Mouse (Mus musculus) A20 (cell line): Measurements from ENCODE around the gene Vamp5.

Source experiments
- DNase-seq: peaks from one replicate; pipeline ENCODE4 v3.0.0-alpha.2; 2011; ENCODE audit warnings: low read depth, low spot score

Vamp5 gene

GRCm38 (mm10) chr6:72380131-72380770 is at the start of gene Vamp5:
Gene Vamp5, minus strand, starts transcription at chr6:72380468.
- peak; percentile 79 for DNase-seq

- no peak for DNase-seq
These were observed 49.0 kb upstream of the Vamp5 start for GRCm38 (mm10) chr6:72429061-72429842.

- DNase-seq, result peak; percentile 54
These were observed 47.8 kb upstream of the Vamp5 start for GRCm38 (mm10) chr6:72428036-72428435.

GRCm38 (mm10) chr6:72425646-72426045 is 45.4 kb upstream of the Vamp5 start:
- no peak for DNase-seq

- no peak for DNase-seq
These were observed 40.6 kb upstream of the Vamp5 start for GRCm38 (mm10) chr6:72420901-72421300.

- DNase-seq, result no peak
These were observed 39.5 kb upstream of the Vamp5 start for GRCm38 (mm10) chr6:72419806-72420205.

GRCm38 (mm10) chr6:72418279-72418678 is 38.0 kb upstream of the Vamp5 start:
- DNase-seq, result no peak

- DNase-seq, result no peak
These were observed 35.9 kb upstream of the Vamp5 start for GRCm38 (mm10) chr6:72415964-72416772.

- DNase-seq, result no peak
These were observed 34.9 kb upstream of the Vamp5 start for GRCm38 (mm10) chr6:72415181-72415580.

- DNase-seq, result peak; percentile 91
These were observed 33.9 kb upstream of the Vamp5 start, which contains the start of gene Ggcx for GRCm38 (mm10) chr6:72414076-72414756. Gene Ggcx, plus strand, starts transcription at chr6:72414308.

- peak; percentile 51 for DNase-seq
These were observed 30.2 kb upstream of the Vamp5 start for GRCm38 (mm10) chr6:72410518-72410917.

GRCm38 (mm10) chr6:72410003-72410402 is 29.7 kb upstream of the Vamp5 start:
- DNase-seq, result peak; percentile 29

GRCm38 (mm10) chr6:72409567-72409966 is 29.3 kb upstream of the Vamp5 start:
- peak; percentile 45 for DNase-seq

GRCm38 (mm10) chr6:72407119-72407518 is 26.9 kb upstream of the Vamp5 start:
- peak; percentile 77 for DNase-seq

GRCm38 (mm10) chr6:72405356-72405755 is 25.1 kb upstream of the Vamp5 start:
- no peak for DNase-seq

- DNase-seq, result peak; percentile 63
These were observed 21.6 kb upstream of the Vamp5 start for GRCm38 (mm10) chr6:72401875-72402274.

GRCm38 (mm10) chr6:72399967-72400366 is 19.7 kb upstream of the Vamp5 start:
- DNase-seq, result no peak

GRCm38 (mm10) chr6:72396837-72397251 is 16.6 kb upstream of the Vamp5 start:
- DNase-seq, result no peak

GRCm38 (mm10) chr6:72392341-72392740 is 12.1 kb upstream of the Vamp5 start:
- DNase-seq, result no peak

- DNase-seq, result peak; percentile 55
These were observed 10.7 kb upstream of the Vamp5 start for GRCm38 (mm10) chr6:72390795-72391521.
